Mouse (Mus musculus): ENCODE measurements around the gene Cyb561d2.

GRCm38 (mm10) chr9:107578587-107578986 is 36.6 kb upstream of the Cyb561d2 start, which contains the start of gene Naa80:
- TF ChIP-seq MEF2A (IDR thresholded peaks at IDR 0.05; ENCODE audit: extremely low read depth, insufficient replicate concordance, low read depth, low read length, poor library complexity, severe bottlenecking): no peak
- no peak for TF ChIP-seq KAT2A (conservative IDR thresholded peaks at IDR 0.05; ENCODE audit: low read depth, low read length)
- no peak for TF ChIP-seq CTCF (IDR thresholded peaks at IDR 0.05 in 2 of 3, conservative IDR thresholded peaks at IDR 0.05 in 1 of 3; ENCODE audit: control insufficient read depth in 1 of 3, insufficient read depth in 1 of 3, low read depth in 2 of 3, low read length in 3 of 3, poor library complexity in 1 of 3, severe bottlenecking in 1 of 3)

Data from MEL (cell line).